Mouse (Mus musculus): ENCODE results near the gene Hlcs.

- TF ChIP-seq CTCF (IDR thresholded peaks at IDR 0.05; ENCODE audit: borderline replicate concordance, extremely low read depth, insufficient read depth, insufficient read length) (no peak), POLR2A (IDR thresholded peaks at IDR 0.05; ENCODE audit: borderline replicate concordance, extremely low read depth, insufficient read depth, insufficient read length, poor library complexity, severe bottlenecking) (no peak)
These were observed 149.1 kb downstream of the Hlcs start for GRCm38 (mm10) chr16:94164236-94164635.
